Mouse (Mus musculus): ENCODE measurements around the gene Kcnj2. TPM values are rescaled to one million over a fixed set of nuclear protein-coding genes. Genes with fewer than 3 reads are reported as not detected.

The Kcnj2 gene
- polyA plus RNA-seq, 1 experiment from 2014 or later: 0.57 TPM

DNA sequence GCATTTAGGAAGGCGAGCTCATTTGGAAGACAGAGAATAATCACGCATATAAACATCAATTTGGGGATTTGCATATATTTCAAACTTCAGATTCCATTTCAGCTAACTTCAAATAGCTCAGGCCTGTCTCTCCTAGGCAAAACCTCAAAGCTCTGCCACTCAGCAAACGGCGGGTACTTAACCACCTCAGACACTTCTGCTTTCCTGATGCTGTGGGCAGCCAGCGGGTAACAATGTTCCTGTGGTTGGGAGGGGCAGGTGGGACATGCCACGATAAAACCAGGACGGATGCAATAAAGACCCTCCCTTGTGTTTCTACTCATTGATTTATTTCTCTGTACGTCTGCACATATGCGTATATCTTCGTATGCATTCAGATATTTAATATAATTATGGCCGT lies 12.1 kb downstream of the Kcnj2 start:
- WGBS: 85% methylated on average over 11 of the region's 11 CpGs
- no peaks in the 10 kb centered on the region for H3K36me3 ChIP-seq (ENCODE audit: control insufficient read depth, insufficient read depth, low read length)
- H3K9me3 ChIP-seq (ENCODE audit: control insufficient read depth, low read length): no peaks in the 10 kb centered on the region
- H3K27me3 ChIP-seq (replicated peaks; ENCODE audit: control insufficient read depth, insufficient read depth, low read length): no peaks in the 10 kb centered on the region
- DNase-seq (ENCODE audit: low spot score): no peak
- no peak overlapping the region for H3K4me3 ChIP-seq (ENCODE audit: low read depth, low read length)
- H3K4me1 ChIP-seq (replicated peaks; ENCODE audit: control insufficient read depth, insufficient read depth, low read length): no peaks in the 10 kb centered on the region
- H3K4me2 ChIP-seq (ENCODE audit: low read length): no peak overlapping the region
- no peak for ATAC-seq (replicated peaks; ENCODE audit: low FRiP score, low TSS enrichment, low read depth)
- no peak overlapping the region for H3K27ac ChIP-seq (ENCODE audit: low read depth)
- H3K9ac ChIP-seq (ENCODE audit: low read length): no peak overlapping the region

GRCm38 (mm10) chr11:111083009-111083408 lies 17.0 kb downstream of the Kcnj2 start:
- H3K9me3 ChIP-seq (ENCODE audit: control insufficient read depth, low read length): no peaks in the 10 kb centered on the region
- H3K4me1 ChIP-seq (replicated peaks; ENCODE audit: control insufficient read depth, insufficient read depth, low read length): no peaks in the 10 kb centered on the region
- H3K4me2 ChIP-seq (ENCODE audit: low read length): no peak overlapping the region
- H3K27me3 ChIP-seq (replicated peaks; ENCODE audit: control insufficient read depth, insufficient read depth, low read length): no peaks in the 10 kb centered on the region
- no peak for ATAC-seq (replicated peaks; ENCODE audit: low FRiP score, low TSS enrichment, low read depth)
- WGBS: 89% methylated on average over 2 of the region's 2 CpGs
- H3K27ac ChIP-seq (ENCODE audit: low read depth): no peak overlapping the region
- H3K4me3 ChIP-seq (ENCODE audit: low read depth, low read length): no peak overlapping the region
- no peak for DNase-seq (ENCODE audit: low spot score)
- no peak overlapping the region for H3K9ac ChIP-seq (ENCODE audit: low read length)
- no peaks in the 10 kb centered on the region for H3K36me3 ChIP-seq (ENCODE audit: control insufficient read depth, insufficient read depth, low read length)

- ATAC-seq (replicated peaks; ENCODE audit: low FRiP score, low TSS enrichment, low read depth) (no peak), DNase-seq (ENCODE audit: low spot score) (no peak)
- H3K27me3 ChIP-seq (replicated peaks; ENCODE audit: control insufficient read depth, insufficient read depth, low read length): no peaks in the 10 kb centered on the region
Observed at GRCm38 (mm10) chr11:111086933-111087332, 21.0 kb downstream of the Kcnj2 start.

GRCm38 (mm10) chr11:111088226-111088625 lies 22.3 kb downstream of the Kcnj2 start:
- no peak for DNase-seq (ENCODE audit: low spot score)
- no peak for ATAC-seq (replicated peaks; ENCODE audit: low FRiP score, low TSS enrichment, low read depth)
- H3K36me3 ChIP-seq (ENCODE audit: control insufficient read depth, insufficient read depth, low read length): no peaks in the 10 kb centered on the region
- H3K4me2 ChIP-seq (ENCODE audit: low read length): no peak overlapping the region
- H3K9ac ChIP-seq (ENCODE audit: low read length): no peak overlapping the region
- no peak overlapping the region for H3K4me3 ChIP-seq (ENCODE audit: low read depth, low read length)
- no peaks in the 10 kb centered on the region for H3K4me1 ChIP-seq (replicated peaks; ENCODE audit: control insufficient read depth, insufficient read depth, low read length)
- H3K9me3 ChIP-seq (ENCODE audit: control insufficient read depth, low read length): no peaks in the 10 kb centered on the region
- no peak overlapping the region for H3K27ac ChIP-seq (ENCODE audit: low read depth)
- H3K27me3 ChIP-seq (replicated peaks; ENCODE audit: control insufficient read depth, insufficient read depth, low read length): no peaks in the 10 kb centered on the region

More at GRCm38 (mm10) chr11:111086933-111087332, 21.0 kb downstream of the Kcnj2 start:
- Histone ChIP-seq H3K9me3 (ENCODE audit: control insufficient read depth, low read length) (no peaks in the 10 kb centered on the region), H3K9ac (ENCODE audit: low read length) (no peak overlapping the region), H3K4me3 (ENCODE audit: low read depth, low read length) (no peak overlapping the region), H3K4me1 (replicated peaks; ENCODE audit: control insufficient read depth, insufficient read depth, low read length) (no peaks in the 10 kb centered on the region), H3K36me3 (ENCODE audit: control insufficient read depth, insufficient read depth, low read length) (no peaks in the 10 kb centered on the region), H3K4me2 (ENCODE audit: low read length) (no peak overlapping the region), H3K27ac (ENCODE audit: low read depth) (no peak overlapping the region)
- 69% methylated on average over 6 of the region's 6 CpGs for WGBS

- DNase-seq (ENCODE audit: low spot score) (no peak), ATAC-seq (replicated peaks; ENCODE audit: low FRiP score, low TSS enrichment, low read depth) (no peak)
- no peaks in the 10 kb centered on the region for H3K4me1 ChIP-seq (replicated peaks; ENCODE audit: control insufficient read depth, insufficient read depth, low read length)
Observed at GRCm38 (mm10) chr11:111088812-111089211, 22.8 kb downstream of the Kcnj2 start.

DNA sequence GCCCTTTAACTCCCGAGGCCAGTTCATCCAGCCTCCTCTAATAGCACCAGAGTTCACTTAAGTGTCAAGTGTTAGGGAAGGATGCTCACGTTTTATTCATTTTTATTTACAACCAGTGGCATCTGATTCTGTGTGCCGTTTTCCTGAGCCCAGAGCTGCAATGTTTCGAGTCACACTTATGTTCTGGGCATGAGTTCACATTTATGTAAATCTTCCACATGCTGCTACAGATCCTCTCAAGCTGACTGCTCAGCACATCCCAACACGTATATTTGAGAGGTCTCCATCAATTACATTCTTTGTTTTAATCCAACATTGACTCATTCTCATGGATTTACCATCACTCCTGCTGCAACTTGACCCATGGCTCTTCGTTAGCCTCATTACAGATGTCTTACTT lies 25.2 kb downstream of the Kcnj2 start:
- no peak for ATAC-seq (replicated peaks; ENCODE audit: low FRiP score, low TSS enrichment, low read depth)
- Histone ChIP-seq H3K27me3 (replicated peaks; ENCODE audit: control insufficient read depth, insufficient read depth, low read length) (no peaks in the 10 kb centered on the region), H3K9ac (ENCODE audit: low read length) (no peak overlapping the region), H3K27ac (ENCODE audit: low read depth) (no peak overlapping the region), H3K4me2 (ENCODE audit: low read length) (no peak overlapping the region), H3K9me3 (ENCODE audit: control insufficient read depth, low read length) (no peaks in the 10 kb centered on the region), H3K36me3 (ENCODE audit: control insufficient read depth, insufficient read depth, low read length) (no peaks in the 10 kb centered on the region), H3K4me3 (ENCODE audit: low read depth, low read length) (no peak overlapping the region), H3K4me1 (replicated peaks; ENCODE audit: control insufficient read depth, insufficient read depth, low read length) (no peaks in the 10 kb centered on the region)
- no peak for DNase-seq (ENCODE audit: low spot score)
- WGBS: 70% methylated on average over 6 of the region's 6 CpGs

More at GRCm38 (mm10) chr11:111088812-111089211, 22.8 kb downstream of the Kcnj2 start:
- no peaks in the 10 kb centered on the region for H3K9me3 ChIP-seq (ENCODE audit: control insufficient read depth, low read length)
- no peak overlapping the region for H3K9ac ChIP-seq (ENCODE audit: low read length)
- H3K27me3 ChIP-seq (replicated peaks; ENCODE audit: control insufficient read depth, insufficient read depth, low read length): no peaks in the 10 kb centered on the region
- no peak overlapping the region for H3K4me2 ChIP-seq (ENCODE audit: low read length)
- WGBS: 30% methylated on average over 3 of the region's 3 CpGs
- no peaks in the 10 kb centered on the region for H3K36me3 ChIP-seq (ENCODE audit: control insufficient read depth, insufficient read depth, low read length)
- no peak overlapping the region for H3K27ac ChIP-seq (ENCODE audit: low read depth)
- no peak overlapping the region for H3K4me3 ChIP-seq (ENCODE audit: low read depth, low read length)

DNA sequence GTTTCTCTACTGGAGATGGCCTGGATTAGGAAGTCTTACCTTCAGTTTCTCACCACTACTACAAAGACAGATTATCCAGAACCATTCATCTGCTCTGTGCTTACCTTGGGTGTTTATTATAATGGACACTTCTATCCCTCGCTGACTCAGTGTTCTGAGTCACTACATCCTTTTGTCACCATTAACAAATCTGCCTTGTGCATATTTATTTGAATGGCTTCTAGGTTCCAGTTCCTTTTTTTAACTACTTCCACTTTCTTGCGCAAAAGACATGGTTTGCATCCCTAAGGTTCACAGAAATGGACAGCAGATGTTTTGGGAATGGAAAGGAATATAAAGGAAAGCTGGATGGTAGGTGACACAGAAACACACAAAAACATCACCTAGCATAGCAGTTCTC lies 27.0 kb downstream of the Kcnj2 start:
- Histone ChIP-seq H3K36me3 (ENCODE audit: control insufficient read depth, insufficient read depth, low read length) (no peaks in the 10 kb centered on the region), H3K9ac (ENCODE audit: low read length) (no peak overlapping the region), H3K4me1 (replicated peaks; ENCODE audit: control insufficient read depth, insufficient read depth, low read length) (no peaks in the 10 kb centered on the region), H3K9me3 (ENCODE audit: control insufficient read depth, low read length) (no peaks in the 10 kb centered on the region), H3K27ac (ENCODE audit: low read depth) (no peak overlapping the region), H3K4me3 (ENCODE audit: low read depth, low read length) (no peak overlapping the region), H3K27me3 (replicated peaks; ENCODE audit: control insufficient read depth, insufficient read depth, low read length) (no peaks in the 10 kb centered on the region), H3K4me2 (ENCODE audit: low read length) (no peak overlapping the region)
- no peak for ATAC-seq (replicated peaks; ENCODE audit: low FRiP score, low TSS enrichment, low read depth)
- 80% methylated on average over 2 of the region's 2 CpGs for WGBS
- DNase-seq (ENCODE audit: low spot score): no peak

- H3K4me2 ChIP-seq (ENCODE audit: low read length): no peak overlapping the region
- H3K36me3 ChIP-seq (ENCODE audit: control insufficient read depth, insufficient read depth, low read length): no peaks in the 10 kb centered on the region
- no peaks in the 10 kb centered on the region for H3K27me3 ChIP-seq (replicated peaks; ENCODE audit: control insufficient read depth, insufficient read depth, low read length)
- H3K4me1 ChIP-seq (replicated peaks; ENCODE audit: control insufficient read depth, insufficient read depth, low read length): no peaks in the 10 kb centered on the region
- no peak for ATAC-seq (replicated peaks; ENCODE audit: low FRiP score, low TSS enrichment, low read depth)
- 93% methylated on average over 5 of the region's 5 CpGs for WGBS
- DNase-seq (ENCODE audit: low spot score): no peak
- no peak overlapping the region for H3K4me3 ChIP-seq (ENCODE audit: low read depth, low read length)
- H3K9ac ChIP-seq (ENCODE audit: low read length): no peak overlapping the region
- H3K9me3 ChIP-seq (ENCODE audit: control insufficient read depth, low read length): no peaks in the 10 kb centered on the region
- H3K27ac ChIP-seq (ENCODE audit: low read depth): no peak overlapping the region
Observed at GRCm38 (mm10) chr11:111096612-111097011, 30.6 kb downstream of the Kcnj2 start.

- no peaks in the 10 kb centered on the region for H3K36me3 ChIP-seq (ENCODE audit: control insufficient read depth, insufficient read depth, low read length)
- H3K9me3 ChIP-seq (ENCODE audit: control insufficient read depth, low read length): no peaks in the 10 kb centered on the region
- H3K27ac ChIP-seq (ENCODE audit: low read depth): no peak overlapping the region
- WGBS: 92% methylated on average over 2 of the region's 2 CpGs
- no peaks in the 10 kb centered on the region for H3K4me1 ChIP-seq (replicated peaks; ENCODE audit: control insufficient read depth, insufficient read depth, low read length)
- no peak for ATAC-seq (replicated peaks; ENCODE audit: low FRiP score, low TSS enrichment, low read depth)
- H3K27me3 ChIP-seq (replicated peaks; ENCODE audit: control insufficient read depth, insufficient read depth, low read length): no peaks in the 10 kb centered on the region
- no peak overlapping the region for H3K4me2 ChIP-seq (ENCODE audit: low read length)
- no peak overlapping the region for H3K4me3 ChIP-seq (ENCODE audit: low read depth, low read length)
- no peak for DNase-seq (ENCODE audit: low spot score)
- no peak overlapping the region for H3K9ac ChIP-seq (ENCODE audit: low read length)
Observed at GRCm38 (mm10) chr11:111100131-111100530, 34.2 kb downstream of the Kcnj2 start.
